Mouse (Mus musculus): Measurements from ENCODE around the gene Slc16a11. TPM values are rescaled to one million over a fixed set of nuclear protein-coding genes. Genes with fewer than 3 reads are reported as not detected.

Gene Slc16a11
- polyA plus RNA-seq, 1 experiment from 2014 or later, result 0.81 TPM

DNA sequence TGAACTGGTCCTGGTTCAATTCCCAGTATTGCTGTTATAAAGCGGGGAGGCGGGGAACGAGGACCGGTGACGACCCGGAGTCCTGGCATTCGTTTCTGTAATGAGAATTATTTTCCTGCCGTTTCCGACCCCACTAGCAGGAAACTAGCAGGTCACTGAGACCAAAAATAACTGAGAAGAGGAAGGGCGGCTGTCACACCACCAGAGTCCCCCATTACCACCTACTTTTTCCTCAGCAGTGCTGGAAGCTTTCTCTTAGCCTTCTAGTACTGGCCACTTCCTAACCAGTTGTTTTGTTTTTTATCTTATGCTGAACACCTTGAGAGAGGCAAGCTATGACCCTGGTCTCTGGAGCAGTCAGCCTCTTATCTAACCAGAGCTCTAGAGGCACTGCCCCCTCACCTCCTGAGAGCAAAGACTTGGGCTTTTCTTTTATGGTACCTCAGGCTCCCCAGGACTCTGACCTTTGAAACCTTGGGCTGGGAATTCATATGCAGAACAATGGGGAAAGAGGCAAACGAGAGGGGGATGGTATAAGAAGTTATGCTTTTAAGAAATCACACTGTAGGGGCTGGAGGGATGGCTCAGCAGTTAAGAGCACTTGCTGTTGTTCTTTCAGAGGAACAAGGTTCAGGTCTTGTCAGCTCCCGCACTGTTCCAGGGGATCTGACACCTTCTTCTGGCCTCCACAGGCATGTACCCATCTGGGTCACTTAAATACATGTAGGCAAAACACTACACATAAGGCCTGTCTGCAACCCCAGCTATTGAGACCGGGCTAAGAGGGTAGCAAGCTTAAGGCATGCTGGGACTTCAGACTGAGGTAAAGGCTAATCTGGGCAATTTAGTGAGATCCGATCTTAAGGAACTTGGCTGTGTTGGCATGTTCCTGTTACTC is 9.3 kb downstream of the Slc16a11 start:
- Histone ChIP-seq H3K4me1 (ENCODE audit: control insufficient read depth, insufficient read depth, low read length) (no peaks in the 10 kb centered on the region; the same call in 1 of the 2 replicates), H3K27ac (replicated peaks; ENCODE audit: low read depth, low read length) (peak overlapping the region; percentile 56; the same call in 1 of the 2 replicates), H3K4me3 (ENCODE audit: low read depth, low read length) (peak overlapping the region; percentile 54), H3K9ac (replicated peaks; ENCODE audit: low read length) (peak overlapping the region; percentile 75), H3K4me2 (ENCODE audit: low read depth, low read length) (peak overlapping the region; percentile 84), H3K9me3 (replicated peaks; ENCODE audit: control insufficient read depth, low read length) (no peaks in the 10 kb centered on the region), H3K36me3 (replicated peaks; ENCODE audit: control insufficient read depth, insufficient read depth, low read depth, low read length) (no peaks in the 10 kb centered on the region), H3K27me3 (ENCODE audit: control insufficient read depth, insufficient read depth, low read length) (peaks cover 22% of the 10 kb centered on the region)
- WGBS, result 10% methylated on average over 14 of the region's 14 CpGs
- DNase-seq (ENCODE audit: low spot score) (no peak), ATAC-seq (replicated peaks; ENCODE audit: insufficient number of reproducible peaks, low FRiP score, low TSS enrichment, low read depth) (no peak)

DNA sequence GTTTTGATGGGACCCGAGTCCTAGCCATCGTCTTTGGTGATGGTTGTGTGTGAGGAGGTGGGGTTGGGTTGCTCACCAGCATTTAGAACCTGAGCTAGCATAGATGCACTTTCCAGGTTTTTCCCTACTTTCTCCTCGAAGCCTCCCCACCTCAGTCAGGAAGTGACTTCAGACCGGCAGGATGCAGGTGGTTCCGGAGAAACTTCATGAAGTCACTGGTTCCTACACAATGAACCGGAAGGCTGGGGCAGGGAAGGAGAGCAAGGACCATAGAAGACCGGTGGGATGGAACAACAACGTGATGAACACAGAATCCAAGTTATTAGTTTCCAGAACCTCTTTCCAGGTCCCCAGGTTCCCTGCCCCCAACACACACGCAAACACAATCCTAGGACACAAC is 11.2 kb downstream of the Slc16a11 start:
- 88% methylated on average over 9 of the region's 9 CpGs for WGBS

DNA sequence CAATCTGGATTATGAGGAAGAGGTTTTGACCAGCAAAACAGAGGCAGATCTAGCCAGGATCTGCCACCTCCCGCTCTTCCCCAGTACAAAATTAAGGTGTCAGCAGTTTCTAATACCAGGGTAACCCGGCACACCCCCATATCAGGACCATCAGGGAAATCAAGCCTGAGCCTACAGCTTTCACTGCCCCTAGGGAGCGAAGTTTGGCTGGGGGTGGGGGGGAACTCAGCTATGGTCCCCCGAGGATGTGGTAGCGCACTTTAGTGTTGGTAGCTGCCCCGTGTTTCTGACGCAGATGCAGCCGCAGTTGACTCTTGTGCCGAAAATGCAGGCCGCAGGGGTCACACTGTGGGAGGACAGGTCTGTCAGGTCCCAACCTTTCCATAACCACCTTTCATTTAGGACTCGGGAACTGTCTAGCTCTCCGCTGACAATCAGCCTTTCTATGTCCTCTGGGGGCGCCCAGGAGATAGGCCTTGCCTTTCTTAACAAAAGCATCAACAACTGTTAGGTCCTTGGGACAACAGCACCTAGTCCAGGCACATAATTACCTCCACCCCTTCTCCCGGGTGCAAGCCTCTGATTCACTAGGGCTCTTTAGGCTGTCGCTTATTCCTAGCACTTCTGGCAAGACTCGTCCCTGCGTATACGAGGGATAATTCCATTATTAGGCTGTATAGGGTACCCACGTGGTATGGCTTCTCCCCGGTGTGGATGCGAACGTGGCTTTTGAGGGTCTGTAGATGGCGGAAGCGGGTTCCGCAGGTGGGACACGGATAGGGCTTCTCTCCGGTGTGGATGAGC is 13.4 kb downstream of the Slc16a11 start:
- DNase-seq (ENCODE audit: low spot score) (peak; percentile 35), ATAC-seq (replicated peaks; ENCODE audit: insufficient number of reproducible peaks, low FRiP score, low TSS enrichment, low read depth) (no peak)
- H3K4me3 ChIP-seq (ENCODE audit: low read depth, low read length), result peak overlapping the region; percentile 16
- H3K4me2 ChIP-seq (ENCODE audit: low read depth, low read length), result peak overlapping the region; percentile 37
- H3K27ac ChIP-seq (replicated peaks; ENCODE audit: low read depth, low read length), result no peak overlapping the region
- H3K4me1 ChIP-seq (ENCODE audit: control insufficient read depth, insufficient read depth, low read length), result no peaks in the 10 kb centered on the region; the same call in 1 of the 2 replicates
- H3K9ac ChIP-seq (replicated peaks; ENCODE audit: low read length), result no peak overlapping the region; the same call in 1 of the 2 replicates
- peaks cover 54% of the 10 kb centered on the region for H3K27me3 ChIP-seq (ENCODE audit: control insufficient read depth, insufficient read depth, low read length)
- no peaks in the 10 kb centered on the region for H3K36me3 ChIP-seq (replicated peaks; ENCODE audit: control insufficient read depth, insufficient read depth, low read depth, low read length)
- WGBS, result 17% methylated on average over 27 of the region's 27 CpGs
- no peaks in the 10 kb centered on the region for H3K9me3 ChIP-seq (replicated peaks; ENCODE audit: control insufficient read depth, low read length)

More for the DNA sequence above, 11.2 kb downstream of the Slc16a11 start:
- Histone ChIP-seq H3K4me2 (ENCODE audit: low read depth, low read length) (no peak overlapping the region), H3K27ac (replicated peaks; ENCODE audit: low read depth, low read length) (no peak overlapping the region), H3K27me3 (ENCODE audit: control insufficient read depth, insufficient read depth, low read length) (peaks cover 38% of the 10 kb centered on the region), H3K9ac (replicated peaks; ENCODE audit: low read length) (no peak overlapping the region), H3K4me1 (ENCODE audit: control insufficient read depth, insufficient read depth, low read length) (no peaks in the 10 kb centered on the region; the same call in 1 of the 2 replicates), H3K9me3 (replicated peaks; ENCODE audit: control insufficient read depth, low read length) (no peaks in the 10 kb centered on the region), H3K4me3 (ENCODE audit: low read depth, low read length) (no peak overlapping the region), H3K36me3 (replicated peaks; ENCODE audit: control insufficient read depth, insufficient read depth, low read depth, low read length) (no peaks in the 10 kb centered on the region)
- DNase-seq (ENCODE audit: low spot score) (no peak), ATAC-seq (replicated peaks; ENCODE audit: insufficient number of reproducible peaks, low FRiP score, low TSS enrichment, low read depth) (no peak)

- Histone ChIP-seq H3K4me1 (ENCODE audit: control insufficient read depth, insufficient read depth, low read length) (no peaks in the 10 kb centered on the region; the same call in 1 of the 2 replicates), H3K36me3 (replicated peaks; ENCODE audit: control insufficient read depth, insufficient read depth, low read depth, low read length) (no peaks in the 10 kb centered on the region), H3K27me3 (ENCODE audit: control insufficient read depth, insufficient read depth, low read length) (peaks cover 54% of the 10 kb centered on the region), H3K4me3 (ENCODE audit: low read depth, low read length) (peak overlapping the region; percentile 16), H3K9me3 (replicated peaks; ENCODE audit: control insufficient read depth, low read length) (no peaks in the 10 kb centered on the region), H3K9ac (replicated peaks; ENCODE audit: low read length) (no peak overlapping the region; the same call in 1 of the 2 replicates), H3K27ac (replicated peaks; ENCODE audit: low read depth, low read length) (no peak overlapping the region), H3K4me2 (ENCODE audit: low read depth, low read length) (peak overlapping the region; percentile 37)
- ATAC-seq (replicated peaks; ENCODE audit: insufficient number of reproducible peaks, low FRiP score, low TSS enrichment, low read depth) (no peak), DNase-seq (ENCODE audit: low spot score) (no peak)
- WGBS, result 6% methylated on average over 18 of the region's 18 CpGs
Measured at GRCm38 (mm10) chr11:70226602-70226890, 14.0 kb downstream of the Slc16a11 start.

- no peak overlapping the region for H3K4me2 ChIP-seq (ENCODE audit: low read depth, low read length)
- no peak overlapping the region for H3K9ac ChIP-seq (replicated peaks; ENCODE audit: low read length)
- 36% methylated on average over 5 of the region's 5 CpGs for WGBS
- no peaks in the 10 kb centered on the region for H3K36me3 ChIP-seq (replicated peaks; ENCODE audit: control insufficient read depth, insufficient read depth, low read depth, low read length)
- peaks cover 54% of the 10 kb centered on the region for H3K27me3 ChIP-seq (ENCODE audit: control insufficient read depth, insufficient read depth, low read length)
- no peak for ATAC-seq (replicated peaks; ENCODE audit: insufficient number of reproducible peaks, low FRiP score, low TSS enrichment, low read depth)
- no peaks in the 10 kb centered on the region for H3K9me3 ChIP-seq (replicated peaks; ENCODE audit: control insufficient read depth, low read length)
- DNase-seq (ENCODE audit: low spot score), result no peak
- no peaks in the 10 kb centered on the region for H3K4me1 ChIP-seq (ENCODE audit: control insufficient read depth, insufficient read depth, low read length)
- H3K27ac ChIP-seq (replicated peaks; ENCODE audit: low read depth, low read length), result no peak overlapping the region
- no peak overlapping the region for H3K4me3 ChIP-seq (ENCODE audit: low read depth, low read length)
Measured at GRCm38 (mm10) chr11:70227126-70227525, 14.6 kb downstream of the Slc16a11 start.

- no peak for ATAC-seq (replicated peaks; ENCODE audit: insufficient number of reproducible peaks, low FRiP score, low TSS enrichment, low read depth)
Measured at GRCm38 (mm10) chr11:70227661-70228245, 15.2 kb downstream of the Slc16a11 start.

DNA sequence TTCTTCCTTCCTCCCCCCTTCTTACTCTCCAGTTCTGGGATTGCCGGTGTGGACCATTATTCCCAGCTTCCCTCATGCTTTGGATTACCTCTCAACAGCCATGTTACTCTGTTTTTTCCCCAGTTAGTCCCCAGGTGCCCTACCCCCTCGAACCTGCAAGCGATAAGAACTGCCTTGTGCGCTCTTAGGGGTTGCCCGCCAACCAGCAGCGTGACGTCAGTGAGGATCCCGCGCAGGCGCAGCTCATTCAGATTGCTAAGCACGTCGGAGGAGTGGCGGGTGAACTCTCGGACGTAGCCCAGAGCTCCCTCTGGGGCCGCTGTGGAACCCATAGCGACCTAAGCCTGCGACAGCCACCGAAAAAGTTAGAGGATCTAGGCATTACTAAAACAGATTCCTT is 16.3 kb downstream of the Slc16a11 start:
- Histone ChIP-seq H3K9ac (replicated peaks; ENCODE audit: low read length) (peak overlapping the region; percentile 32; the same call in 1 of the 2 replicates), H3K27ac (replicated peaks; ENCODE audit: low read depth, low read length) (no peak overlapping the region), H3K9me3 (replicated peaks; ENCODE audit: control insufficient read depth, low read length) (no peaks in the 10 kb centered on the region), H3K4me1 (ENCODE audit: control insufficient read depth, insufficient read depth, low read length) (no peaks in the 10 kb centered on the region; the same call in 1 of the 2 replicates), H3K36me3 (replicated peaks; ENCODE audit: control insufficient read depth, insufficient read depth, low read depth, low read length) (no peaks in the 10 kb centered on the region), H3K4me3 (ENCODE audit: low read depth, low read length) (peak overlapping the region; percentile 24), H3K4me2 (ENCODE audit: low read depth, low read length) (peak overlapping the region; percentile 49), H3K27me3 (ENCODE audit: control insufficient read depth, insufficient read depth, low read length) (peaks cover 54% of the 10 kb centered on the region)
- under 1% methylated on average over 19 of the region's 19 CpGs for WGBS
- no peak for ATAC-seq (replicated peaks; ENCODE audit: insufficient number of reproducible peaks, low FRiP score, low TSS enrichment, low read depth)
- peak; percentile 82 for DNase-seq (ENCODE audit: low spot score)

More at GRCm38 (mm10) chr11:70227661-70228245, 15.2 kb downstream of the Slc16a11 start:
- H3K4me2 ChIP-seq (ENCODE audit: low read depth, low read length), result no peak overlapping the region
- DNase-seq (ENCODE audit: low spot score), result no peak
- no peaks in the 10 kb centered on the region for H3K36me3 ChIP-seq (replicated peaks; ENCODE audit: control insufficient read depth, insufficient read depth, low read depth, low read length)
- no peak overlapping the region for H3K9ac ChIP-seq (replicated peaks; ENCODE audit: low read length)
- H3K9me3 ChIP-seq (replicated peaks; ENCODE audit: control insufficient read depth, low read length), result no peaks in the 10 kb centered on the region
- no peak overlapping the region for H3K4me3 ChIP-seq (ENCODE audit: low read depth, low read length)
- no peak overlapping the region for H3K27ac ChIP-seq (replicated peaks; ENCODE audit: low read depth, low read length)
- H3K4me1 ChIP-seq (ENCODE audit: control insufficient read depth, insufficient read depth, low read length), result no peaks in the 10 kb centered on the region
- H3K27me3 ChIP-seq (ENCODE audit: control insufficient read depth, insufficient read depth, low read length), result peaks cover 54% of the 10 kb centered on the region
- 84% methylated on average over 4 of the region's 4 CpGs for WGBS
